Mouse (Mus musculus): ENCODE data around the gene Dnajc1.
A peak's percentile ranks its signal among the peaks of the same experiment; 100 is the strongest.

Gene Dnajc1

DNA sequence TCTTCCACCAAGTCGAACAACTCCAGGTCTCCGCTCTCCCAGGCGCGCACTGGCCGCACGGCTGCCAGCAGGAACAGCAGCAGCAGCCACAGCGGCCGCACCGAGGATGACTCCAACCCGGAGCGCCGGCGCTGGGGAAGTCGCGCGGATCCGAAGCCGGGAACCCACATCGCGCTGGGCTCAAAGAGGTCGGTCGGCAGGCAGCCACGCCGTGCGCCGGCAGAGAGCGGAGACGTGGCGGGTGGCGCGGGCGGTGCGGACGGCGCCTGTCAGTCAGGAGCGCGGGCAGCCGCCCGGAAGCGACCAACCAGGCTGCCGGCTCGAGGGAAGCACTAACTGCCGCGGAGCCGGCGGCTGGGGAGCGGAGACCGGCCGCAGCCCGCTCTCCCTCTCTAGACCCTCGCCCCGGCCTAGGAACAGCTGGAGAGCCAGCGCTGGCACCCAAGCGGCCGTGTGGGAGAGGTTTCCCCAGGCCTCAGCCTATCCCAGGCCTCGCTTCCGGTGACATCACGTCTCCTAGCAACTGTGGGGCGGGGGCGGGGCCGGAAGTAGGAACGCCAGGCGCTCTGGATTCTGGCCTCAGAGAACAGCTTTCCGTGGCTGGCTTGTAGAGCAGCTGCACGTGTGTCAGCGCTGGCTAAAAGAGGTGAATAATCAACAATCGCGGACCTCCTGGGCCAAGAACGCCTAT lies at the start of gene Dnajc1:
Dnajc1 (minus strand) TSS at position 500 of the 691 bp plus-strand sequence.
- DNase-seq: peak; percentile 84

DNA sequence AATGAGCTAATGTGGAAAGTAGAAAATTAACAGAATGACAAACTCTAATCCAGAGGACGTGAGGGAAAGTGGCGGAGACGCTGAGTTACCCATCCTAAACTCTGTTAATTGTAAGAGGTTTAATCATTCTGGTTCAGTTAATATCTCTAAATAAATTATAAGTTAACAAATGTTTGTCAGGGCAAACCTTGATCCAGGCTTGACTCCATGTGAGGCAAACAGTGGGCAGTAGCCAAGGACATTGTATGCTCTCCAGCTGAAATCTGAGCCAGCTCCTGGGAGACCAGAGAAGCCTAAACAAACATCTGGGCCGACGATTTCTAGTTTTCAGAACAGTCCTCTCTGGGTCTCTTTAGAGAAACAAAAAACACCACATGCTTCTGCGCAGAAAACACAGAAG lies 49.2 kb upstream of the Dnajc1 start:
- no peak for DNase-seq

DNA sequence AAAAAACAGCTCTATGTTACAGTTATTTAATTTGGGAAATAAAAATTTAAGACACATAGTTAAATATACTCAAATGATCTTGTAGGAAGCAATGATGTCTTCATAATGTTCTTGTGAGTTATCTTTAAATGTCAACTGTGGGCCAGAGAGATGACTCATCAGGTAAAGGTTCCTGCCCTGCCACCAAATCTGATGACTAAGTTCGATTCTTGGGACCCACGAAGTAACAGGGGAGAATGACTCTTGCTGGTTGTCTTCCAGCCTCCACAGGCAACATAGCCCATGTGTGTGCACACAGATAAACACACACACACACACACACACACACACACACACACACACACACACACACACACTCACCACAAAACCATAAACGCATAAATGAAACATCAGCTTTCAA lies 22.6 kb upstream of the Dnajc1 start:
- no peak for DNase-seq

DNA sequence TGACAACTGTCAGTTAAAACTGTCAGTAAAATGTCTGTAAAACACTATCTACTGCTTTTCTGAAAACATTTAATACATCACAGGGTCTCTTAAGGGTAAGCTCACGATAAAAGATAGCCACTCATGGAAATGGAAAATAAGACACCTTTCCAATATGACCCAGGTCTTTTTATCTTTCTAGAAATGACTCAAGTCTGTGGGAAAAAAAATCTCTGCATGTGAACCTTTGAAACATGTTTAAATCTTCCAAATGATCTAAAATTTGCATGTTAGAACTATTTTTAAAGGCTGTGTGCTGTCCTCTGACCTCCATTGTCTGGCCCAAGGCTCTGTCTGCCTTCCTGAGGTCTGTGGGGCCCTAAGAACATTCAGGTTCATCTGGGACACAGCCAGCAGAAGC lies 11.0 kb upstream of the Dnajc1 start:
- DNase-seq: no peak

DNA sequence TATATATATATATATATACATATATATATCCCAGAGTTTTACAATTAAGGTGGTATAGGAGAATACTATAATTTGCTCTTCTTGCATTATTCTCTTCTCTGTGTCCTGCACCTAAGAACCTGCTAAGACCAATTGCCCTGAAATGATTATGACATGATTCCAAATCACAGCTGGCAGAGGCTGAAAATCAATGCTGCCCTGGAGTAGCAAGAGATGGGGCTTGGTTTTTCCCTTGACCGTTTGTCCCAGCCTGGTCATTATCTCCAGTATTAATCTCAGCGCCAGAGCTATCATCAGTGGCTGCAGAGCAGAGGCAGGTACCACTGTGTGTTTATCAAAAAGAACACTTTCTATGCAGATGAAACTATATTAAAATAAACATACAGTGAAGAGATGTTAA lies 9.1 kb upstream of the Dnajc1 start:
- no peak for DNase-seq

DNA sequence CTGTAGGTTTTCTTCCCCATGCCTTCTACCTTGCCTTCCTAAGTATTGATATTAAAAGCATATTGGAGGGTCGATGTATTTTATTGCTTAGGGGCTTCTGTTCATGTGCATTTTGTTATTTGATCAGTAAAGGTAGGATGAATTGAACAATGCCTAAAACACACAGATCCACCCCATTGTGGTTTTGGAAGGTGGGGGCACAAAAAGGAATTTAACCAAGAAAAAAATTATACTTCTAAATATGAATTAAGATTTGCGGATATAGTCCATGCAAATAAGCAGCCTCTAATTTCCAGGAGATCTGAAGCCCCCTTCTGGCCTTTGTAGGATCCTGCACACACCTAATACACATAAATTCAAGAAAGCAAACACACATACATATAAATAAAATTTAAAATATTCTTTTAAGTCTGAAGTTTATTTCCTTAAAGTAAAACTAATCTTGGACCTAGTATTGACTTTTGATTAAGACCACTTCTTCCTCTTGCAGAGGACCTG lies 441 bp upstream of the Dnajc1 start:
- no peak for DNase-seq

DNA sequence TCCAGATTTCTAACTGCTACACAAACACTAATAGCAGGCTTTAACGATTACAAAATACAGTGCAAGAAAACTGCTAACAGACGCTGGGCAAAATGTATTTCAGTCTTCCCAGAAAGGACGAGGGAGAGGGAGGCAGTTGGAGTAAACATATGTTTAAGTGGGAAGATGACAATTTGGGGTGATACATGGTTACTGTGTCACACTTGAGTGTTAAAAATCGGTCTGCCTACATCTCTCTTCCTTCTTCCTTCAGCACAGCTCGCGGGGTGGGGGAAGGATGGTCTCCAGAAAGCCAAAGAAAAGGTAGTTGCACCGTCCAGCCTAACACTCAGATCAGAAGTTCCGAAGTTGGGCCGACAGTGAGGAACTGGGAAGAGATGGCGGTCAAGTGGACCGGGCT lies 769 bp downstream of the Dnajc1 start:
- DNase-seq: no peak

DNA sequence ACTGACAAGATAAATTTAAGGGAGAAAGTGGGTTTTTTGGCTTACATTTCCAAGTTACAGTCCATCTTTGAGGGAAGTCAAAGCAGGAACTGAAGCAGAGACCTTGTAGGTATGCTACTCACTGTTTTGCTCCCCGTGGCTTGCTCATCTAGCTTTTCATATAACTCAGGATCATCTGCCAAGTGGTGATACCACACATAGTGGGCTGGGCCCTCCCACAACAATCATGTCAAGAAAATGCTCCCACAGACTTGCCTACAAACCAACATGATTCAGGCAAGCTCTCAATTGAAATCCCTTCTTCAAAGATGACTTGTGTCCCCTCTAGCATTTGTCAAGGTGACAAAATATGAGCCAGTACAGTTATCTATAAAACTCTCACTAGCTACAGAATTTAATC lies 3.0 kb downstream of the Dnajc1 start:
- no peak for DNase-seq

DNA sequence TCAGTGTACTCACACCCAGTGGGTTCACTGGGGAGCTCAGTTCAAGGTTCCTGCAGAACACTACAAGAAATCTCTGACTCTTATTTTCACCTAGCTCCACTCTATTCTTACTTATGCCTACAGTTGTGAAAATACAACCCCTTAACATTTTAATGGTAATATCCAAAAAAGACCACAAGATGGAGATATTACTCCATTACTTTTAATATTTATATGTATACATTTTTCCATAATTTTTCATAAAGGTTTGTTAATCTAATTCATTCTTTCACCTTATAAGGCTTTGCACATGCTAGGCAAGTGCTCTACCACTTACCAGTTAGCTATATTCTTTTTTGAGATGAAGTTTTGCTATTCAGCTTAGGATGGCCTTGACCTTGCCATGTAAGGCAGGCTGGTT lies 11.0 kb downstream of the Dnajc1 start:
- DNase-seq: peak; percentile 15

DNA sequence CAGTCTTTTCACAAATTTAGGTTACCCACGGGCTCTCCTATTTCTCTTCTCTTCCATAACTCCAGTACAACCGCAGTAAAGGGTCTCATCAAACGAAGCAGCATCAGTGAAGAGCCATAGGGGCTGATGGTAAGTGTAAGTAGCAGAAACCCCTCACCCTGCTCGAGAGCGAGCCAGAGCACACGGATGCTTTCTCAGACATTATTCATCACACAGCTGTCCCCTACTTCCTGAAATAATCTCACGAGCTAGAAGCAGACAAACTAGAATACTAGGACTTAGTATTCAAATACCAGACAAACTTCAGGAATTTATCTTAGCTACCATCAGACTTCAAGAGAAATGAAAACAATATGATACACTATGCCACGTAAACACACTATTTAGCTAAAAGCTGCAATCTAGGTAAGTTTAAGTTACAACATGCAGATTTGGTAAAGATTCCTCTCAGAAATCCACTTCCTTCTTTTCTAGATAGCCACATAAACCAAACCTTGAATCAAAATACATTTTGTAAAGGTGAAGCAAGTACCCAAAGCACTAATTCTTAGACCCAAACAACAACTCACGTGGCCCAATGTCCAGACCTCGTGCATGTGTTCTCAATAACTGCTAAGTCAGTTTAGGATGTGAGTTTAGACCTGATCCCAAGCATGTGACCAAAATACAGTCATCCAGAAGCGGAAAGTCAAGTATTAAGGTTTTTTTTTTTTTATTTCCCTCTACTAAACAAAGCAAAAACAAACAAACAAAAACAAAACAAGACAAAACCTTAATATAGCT lies 20.0 kb downstream of the Dnajc1 start:
- DNase-seq: no peak

DNA sequence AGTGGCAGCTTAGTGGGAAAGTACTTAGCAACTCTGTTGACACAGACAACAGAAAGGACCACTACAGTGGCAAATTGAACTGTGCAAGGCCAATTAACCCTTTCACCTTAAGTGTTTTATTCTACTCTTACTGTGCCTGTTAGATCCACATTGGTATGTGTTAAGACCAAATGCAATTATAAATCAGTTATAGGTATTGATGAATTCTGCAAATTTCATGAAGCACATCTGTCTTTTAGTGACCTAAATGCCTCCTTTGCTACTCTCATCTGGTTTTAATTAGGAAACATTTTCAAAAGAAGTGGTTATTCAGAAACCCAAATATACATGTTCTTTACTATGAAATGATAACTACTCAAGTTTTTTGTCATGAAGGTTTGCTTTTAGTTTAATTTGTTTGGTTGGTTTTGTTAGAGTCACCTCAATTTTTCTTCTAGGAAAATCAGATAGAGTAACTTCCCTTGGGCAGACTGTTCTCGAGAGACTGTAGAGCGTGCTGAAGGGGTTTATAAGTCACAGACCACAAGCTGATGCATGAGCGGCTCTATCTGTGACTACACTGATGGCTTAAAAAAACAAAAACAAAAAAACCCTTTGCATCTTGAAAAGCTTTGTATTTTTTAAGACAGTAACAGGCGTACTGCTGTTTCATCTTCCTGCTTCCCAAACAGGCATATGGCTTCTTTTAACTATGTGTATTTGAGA lies 21.7 kb downstream of the Dnajc1 start:
- DNase-seq: no peak

DNA sequence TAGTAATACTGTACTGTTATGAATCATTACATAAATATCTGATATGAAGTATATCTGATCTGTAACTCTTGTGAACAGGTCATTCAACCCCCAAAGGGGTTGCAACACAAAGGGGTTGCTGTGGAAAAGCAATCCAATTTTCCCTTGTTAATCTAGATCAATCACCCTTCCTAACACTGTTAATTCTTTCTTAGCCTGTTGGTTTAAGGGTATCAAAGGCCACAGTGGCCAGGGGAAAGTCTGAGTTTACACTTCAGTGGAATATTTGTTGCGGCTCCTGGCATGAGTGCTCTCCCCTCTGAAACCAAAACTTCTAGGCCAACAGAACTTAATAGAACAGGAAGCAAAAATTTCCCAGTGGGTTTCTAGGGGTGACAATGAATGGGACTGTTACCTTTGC lies 28.2 kb downstream of the Dnajc1 start:
- DNase-seq: no peak

DNA sequence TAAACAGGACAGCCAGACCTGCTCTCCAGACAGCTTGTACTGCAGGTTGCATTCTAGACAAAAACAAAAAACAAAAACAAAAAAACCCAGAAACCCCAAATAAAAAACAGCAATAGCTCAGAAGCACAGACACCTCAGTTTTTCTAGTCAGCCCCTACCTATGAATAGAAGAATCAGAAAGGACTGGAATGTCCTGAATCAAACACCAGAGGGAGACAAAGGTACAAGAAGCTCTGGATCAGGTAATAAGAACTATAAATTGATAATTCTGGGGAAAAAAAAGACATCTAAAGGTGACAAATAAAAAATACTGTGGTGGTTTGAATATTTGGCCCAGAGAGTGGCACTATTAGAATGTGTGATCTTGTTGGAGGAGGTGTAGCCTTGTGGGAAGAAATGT lies 37.3 kb downstream of the Dnajc1 start:
- DNase-seq: peak; percentile 39

DNA sequence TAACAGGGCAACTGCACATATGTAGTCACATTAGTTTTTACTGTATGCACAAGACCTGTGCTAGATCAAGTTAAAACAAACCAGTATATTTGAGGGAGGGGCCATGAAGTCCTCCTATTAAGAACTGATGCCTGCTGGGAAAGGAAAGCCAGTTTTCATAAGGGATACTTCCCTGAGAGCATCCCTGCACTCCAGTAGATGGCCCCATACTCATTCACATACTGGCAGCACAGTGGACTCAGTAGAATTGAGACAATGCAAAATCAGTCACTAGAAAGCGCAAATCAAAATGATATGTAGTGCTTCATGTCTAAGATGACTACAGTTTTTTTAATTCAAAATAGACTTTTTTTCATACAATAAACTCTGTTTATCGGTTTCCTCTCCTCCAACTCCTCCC lies 40.0 kb downstream of the Dnajc1 start:
- no peak for DNase-seq

DNA sequence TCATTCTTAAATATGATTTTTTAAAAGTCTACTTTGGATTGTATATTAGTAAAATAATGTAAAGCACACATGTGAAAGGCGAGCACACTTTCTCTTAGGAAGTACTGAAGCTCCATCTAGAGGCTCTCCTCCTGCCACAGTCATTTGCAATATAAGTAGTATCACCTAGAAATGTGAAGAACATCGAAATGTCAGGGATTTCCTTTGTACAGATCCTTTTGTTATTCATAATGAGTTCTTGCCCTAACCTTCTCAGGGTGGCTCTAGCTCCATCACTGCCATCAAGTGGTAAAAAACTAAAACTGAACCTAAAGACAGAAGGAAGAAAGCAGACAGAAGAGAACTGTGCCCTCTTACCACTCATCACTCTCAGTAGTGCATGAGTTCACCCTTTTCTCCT lies 49.2 kb downstream of the Dnajc1 start:
- peak; percentile 57 for DNase-seq

DNA sequence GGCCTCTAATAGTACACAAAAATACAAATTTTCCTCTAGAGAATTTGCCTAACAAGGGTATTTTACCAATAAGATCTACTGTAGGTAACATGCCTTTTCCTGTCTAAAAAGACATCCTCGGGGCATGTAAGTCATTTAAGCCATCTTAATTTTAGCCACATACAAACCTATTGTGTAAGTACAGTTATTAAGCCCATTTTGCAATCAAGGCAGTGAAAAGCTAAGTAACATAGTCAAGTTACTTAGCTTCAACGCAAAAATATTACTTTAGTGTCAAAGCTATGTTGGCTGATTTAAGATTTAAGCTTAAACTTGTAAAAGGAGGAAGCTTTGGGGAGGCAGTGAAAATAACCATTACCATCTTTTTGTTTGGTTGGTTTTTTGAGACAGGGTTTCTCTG lies 74.0 kb downstream of the Dnajc1 start:
- no peak for DNase-seq

DNA sequence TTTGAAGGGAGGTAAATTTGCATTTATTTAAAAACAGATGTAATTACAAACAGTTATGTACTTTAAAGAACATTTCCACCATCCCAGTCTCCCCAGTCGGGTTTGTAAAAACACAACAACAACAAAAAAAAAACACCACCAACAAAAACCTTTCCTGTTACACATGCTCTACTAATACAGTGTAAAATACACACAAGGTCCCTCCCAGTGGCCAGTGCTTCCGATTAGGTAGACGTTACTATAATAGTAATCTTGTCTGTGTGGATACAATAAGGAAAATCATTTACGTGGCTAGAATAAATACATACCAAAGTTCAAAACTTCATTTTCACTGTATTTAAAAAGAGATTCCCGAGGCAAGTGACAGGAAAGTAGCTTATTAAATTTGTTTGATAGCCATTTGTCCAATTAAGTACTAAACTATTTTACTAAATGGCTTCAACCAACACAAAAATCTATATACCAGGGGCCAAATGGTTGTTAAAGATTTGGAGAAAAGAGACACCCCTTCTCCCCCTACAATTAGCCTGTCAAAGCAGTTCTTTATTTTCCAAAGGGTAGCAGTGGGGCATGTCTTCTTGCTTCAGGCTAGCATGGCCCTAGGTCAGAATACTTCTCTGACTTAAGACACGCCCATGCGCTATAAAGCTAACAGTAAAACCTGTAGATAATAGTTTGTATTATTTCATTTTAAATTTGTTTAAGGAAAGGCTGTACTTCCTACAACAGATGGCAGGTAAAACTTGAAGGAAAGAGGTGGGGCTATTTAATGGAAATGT lies 74.9 kb downstream of the Dnajc1 start:
- no peak for DNase-seq

DNA sequence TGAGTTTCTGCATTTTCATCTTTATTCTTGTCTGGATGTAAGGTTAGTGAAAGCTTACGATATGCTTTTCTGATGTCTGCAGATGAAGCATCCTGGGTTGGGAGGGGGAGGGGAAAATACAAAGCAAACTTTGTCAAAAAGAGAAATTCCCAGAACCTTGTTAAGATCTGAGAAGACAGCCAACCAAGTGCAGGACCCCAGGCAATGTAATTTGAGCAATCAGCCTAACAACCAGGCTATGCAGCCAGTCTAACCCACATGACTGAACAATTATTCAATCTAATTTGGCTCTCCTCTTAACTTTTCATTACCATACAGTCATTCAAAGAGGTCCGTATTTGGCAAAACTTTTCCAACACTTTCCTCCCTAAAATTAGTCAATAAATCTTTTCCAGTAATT lies 75.7 kb downstream of the Dnajc1 start:
- DNase-seq: no peak

DNA sequence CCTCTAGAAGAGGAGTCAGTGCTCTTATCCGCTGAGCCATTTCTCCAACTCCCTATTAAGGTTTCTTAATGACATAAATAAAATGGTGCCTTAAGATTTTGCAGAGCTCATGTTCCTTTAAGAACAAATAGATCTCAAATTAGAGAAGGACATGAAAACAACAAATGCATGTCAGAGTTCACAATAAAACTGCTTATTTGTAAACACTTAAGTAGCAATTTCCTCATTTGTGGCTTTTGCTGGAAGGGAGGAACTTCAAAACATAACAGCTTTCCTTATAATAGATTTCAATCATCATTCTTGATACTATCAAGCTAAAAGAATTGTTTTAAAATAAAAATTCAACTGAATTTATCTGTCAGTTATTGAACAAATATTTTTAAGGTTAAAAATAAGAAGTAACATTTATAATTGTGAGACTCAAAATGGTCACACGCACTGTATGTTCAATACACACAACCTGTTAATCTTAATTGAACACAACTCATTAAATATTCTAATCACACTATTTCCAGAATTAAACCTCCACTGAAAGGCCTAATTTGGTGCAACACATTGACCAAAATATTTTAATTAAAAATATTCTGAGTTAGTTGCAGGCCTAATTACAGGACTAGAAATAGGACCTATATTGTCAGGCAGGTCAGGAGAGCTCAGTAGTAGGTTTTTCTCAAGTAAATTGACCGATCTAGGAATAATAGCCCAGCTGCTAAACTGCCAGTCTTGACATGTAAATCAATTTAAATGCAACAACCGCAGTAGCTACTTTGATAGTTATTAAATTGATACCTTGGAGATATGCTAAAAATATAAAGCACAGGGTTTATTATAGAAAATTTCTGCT lies 82.1 kb downstream of the Dnajc1 start:
- DNase-seq: no peak

DNA sequence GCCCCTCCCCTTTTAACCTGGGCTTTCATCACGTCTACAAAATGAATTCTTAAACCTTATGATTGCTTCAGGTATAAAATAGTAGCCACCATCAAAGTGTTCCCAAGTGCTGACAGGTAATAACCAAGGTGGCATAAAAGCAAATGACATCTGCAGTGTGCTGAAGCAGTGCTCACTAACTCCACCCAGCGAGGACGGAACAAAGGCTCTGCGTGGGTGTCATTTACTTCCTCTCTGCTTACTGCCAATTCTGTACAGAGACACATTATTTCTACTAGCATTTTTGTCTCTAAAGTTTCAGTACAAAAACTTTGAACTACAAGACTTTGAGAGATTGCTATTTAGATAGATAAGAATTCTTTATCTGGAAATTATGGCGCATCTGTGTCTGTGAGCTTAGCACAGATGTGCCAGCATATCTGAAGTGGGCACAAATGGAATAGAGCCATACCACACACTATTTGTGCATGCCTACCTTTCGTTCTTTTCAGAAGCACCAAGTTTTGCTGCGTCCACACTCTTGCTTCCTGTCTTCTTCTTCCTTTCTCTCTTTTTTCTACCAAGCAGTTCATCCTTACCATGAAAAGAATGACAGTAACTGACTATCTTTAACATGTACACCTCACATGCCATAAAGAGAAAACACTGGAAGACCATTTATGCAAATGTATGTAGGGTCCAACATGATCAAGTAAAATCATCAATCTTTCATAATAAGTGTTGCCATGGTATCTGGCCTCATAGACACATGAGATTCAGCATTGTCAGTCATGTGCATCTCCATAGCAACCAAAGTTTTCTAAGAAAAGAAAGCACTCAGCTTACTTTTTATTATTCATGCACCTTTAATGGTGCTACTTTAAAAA lies 85.0 kb downstream of the Dnajc1 start:
- DNase-seq: no peak

DNA sequence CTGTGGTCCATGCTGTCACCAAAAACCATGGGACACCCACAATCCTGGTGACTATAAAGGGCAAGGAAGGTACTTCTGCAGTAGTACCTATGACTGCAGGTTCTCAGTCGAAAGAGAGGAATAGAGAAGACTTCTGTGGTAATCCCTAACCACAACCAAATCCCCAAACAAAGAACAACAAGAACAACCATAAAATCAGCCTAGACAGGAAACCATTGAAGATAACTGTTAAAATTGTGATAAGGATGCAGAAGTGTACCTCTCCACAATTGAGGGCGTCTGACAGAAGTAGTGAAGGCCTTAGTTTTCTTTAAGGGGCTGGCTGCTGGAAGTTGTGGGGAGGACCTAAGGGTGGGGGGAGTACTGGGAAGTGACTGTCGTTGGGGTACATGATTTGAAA lies 91.7 kb downstream of the Dnajc1 start:
- DNase-seq: no peak
